Mouse (Mus musculus): ENCODE measurements around the gene Dcbld2. TPM values are rescaled to one million over a fixed set of nuclear protein-coding genes. Genes with fewer than 3 reads are reported as not detected.

Dcbld2 gene
- polyA plus RNA-seq (2015; fragmentation: Nextera tagmentation; extraction: Ambion mirVana) = 4.0 and 4.4 TPM in 2 replicates

DNA sequence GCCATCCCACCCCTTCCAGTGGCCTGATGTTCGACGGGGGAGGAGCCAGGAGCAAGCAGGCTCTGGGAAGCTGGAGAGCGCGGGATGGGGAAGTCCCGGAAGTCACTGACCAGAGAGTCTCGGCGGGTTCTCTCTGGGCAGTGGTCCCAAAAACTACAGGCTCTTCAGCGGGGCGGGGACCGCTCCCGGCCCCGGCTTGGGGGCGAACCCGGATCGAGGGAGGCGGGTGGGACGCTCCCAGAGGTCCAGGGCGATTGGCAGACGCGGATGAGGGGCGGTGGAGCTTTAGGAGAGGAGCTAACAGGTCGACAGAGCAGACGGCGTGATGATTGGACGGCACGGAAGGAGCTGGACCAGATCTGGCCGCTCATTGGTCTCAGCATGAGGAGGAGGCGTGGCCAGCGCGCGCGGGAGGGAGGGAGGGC is at the start of gene Dcbld2:
TSS of gene Dcbld2 (plus strand) at position 382 of the 425 bp plus-strand sequence.
- no peaks in the 10 kb centered on the region for H3K9me3 ChIP-seq (ENCODE audit: control insufficient read depth, low read length)
- peak; percentile 100 for ATAC-seq
- peak within 1 kb of the TSS; percentile 87 for H3K9ac ChIP-seq (replicated peaks; ENCODE audit: low read depth, low read length)
- peak within 1 kb of the TSS; percentile 99 for H3K4me3 ChIP-seq (replicated peaks; ENCODE audit: low read length)
- peak within 1 kb of the TSS; percentile 82 for H3K27ac ChIP-seq (ENCODE audit: low read length)
- H3K36me3 ChIP-seq (ENCODE audit: control insufficient read depth, insufficient read depth) = no peaks in the 10 kb centered on the region
- no peaks in the 10 kb centered on the region for H3K27me3 ChIP-seq (replicated peaks; ENCODE audit: control insufficient read depth, insufficient read depth, low read length)
- under 1% methylated on average over 32 of the region's 32 CpGs for WGBS
- peak within 1 kb of the TSS; percentile 60 for H3K4me2 ChIP-seq (ENCODE audit: low read length)
- H3K4me1 ChIP-seq (replicated peaks; ENCODE audit: control insufficient read depth, insufficient read depth, low read length) = peaks cover 7% of the 10 kb centered on the region

DNA sequence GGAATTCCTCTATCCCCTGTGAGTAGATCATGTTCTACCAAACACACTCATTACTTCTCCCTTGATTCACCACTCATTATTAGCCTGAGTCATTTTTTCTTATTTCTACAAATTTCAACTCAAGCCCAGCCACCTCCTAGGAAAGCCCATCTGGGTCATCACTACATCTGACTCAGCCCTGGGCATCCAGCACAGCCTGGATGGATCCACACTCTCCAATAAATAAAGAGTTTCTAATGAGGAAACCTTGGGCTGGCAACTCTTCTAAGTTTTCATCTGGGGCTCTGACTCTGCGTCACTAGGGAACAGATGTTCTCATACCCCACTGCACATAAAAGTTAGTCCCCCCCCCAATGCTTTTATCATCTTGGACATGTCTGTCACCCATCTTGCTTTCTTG is 31.1 kb upstream of the Dcbld2 start:
- H3K9me3 ChIP-seq (ENCODE audit: control insufficient read depth, low read length) = no peaks in the 10 kb centered on the region
- WGBS = 44% methylated on average over 1 of the region's 1 CpGs
- H3K9ac ChIP-seq (replicated peaks; ENCODE audit: low read depth, low read length) = no peak overlapping the region
- no peak overlapping the region for H3K4me2 ChIP-seq (ENCODE audit: low read length)
- no peak for ATAC-seq
- no peaks in the 10 kb centered on the region for H3K36me3 ChIP-seq (ENCODE audit: control insufficient read depth, insufficient read depth)
- H3K27ac ChIP-seq (ENCODE audit: low read length) = no peak overlapping the region
- no peak overlapping the region for H3K4me3 ChIP-seq (replicated peaks; ENCODE audit: low read length)
- H3K27me3 ChIP-seq (replicated peaks; ENCODE audit: control insufficient read depth, insufficient read depth, low read length) = no peaks in the 10 kb centered on the region
- no peaks in the 10 kb centered on the region for H3K4me1 ChIP-seq (replicated peaks; ENCODE audit: control insufficient read depth, insufficient read depth, low read length)

DNA sequence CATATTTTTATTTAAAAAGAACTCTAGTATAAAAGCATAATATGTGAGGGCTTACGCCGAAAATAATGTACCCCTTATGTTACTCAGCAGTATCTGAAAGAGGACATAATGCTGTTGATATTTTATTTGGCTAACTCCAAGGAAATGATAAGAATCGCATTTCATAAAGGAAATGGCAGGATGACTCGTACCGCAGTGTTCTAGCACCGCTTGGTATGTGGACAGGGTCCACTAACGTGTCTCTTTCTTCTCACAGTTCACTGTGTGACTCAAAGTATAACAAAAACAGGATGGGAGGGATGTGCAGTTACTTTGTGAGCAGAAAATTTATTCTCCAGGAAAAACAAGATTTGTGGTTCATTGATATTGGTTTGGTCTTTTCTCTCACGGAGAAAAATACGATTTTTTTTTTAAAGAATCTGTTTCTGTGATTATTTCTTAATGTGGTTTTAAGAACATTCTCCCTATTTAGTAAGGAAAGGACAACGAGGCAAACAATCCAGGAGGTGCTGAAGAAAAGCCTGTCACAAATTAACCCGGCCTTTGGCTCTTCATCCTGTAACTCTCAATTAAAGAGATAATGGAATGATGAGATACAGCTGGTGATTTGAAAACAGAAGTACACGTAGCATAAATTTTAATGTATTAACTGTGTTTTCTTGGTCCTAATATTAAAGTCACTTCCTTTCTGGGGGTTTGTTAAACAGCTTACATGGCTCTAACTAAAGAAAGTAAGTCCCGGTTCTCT is 30.3 kb upstream of the Dcbld2 start:
- ATAC-seq = no peak
- no peaks in the 10 kb centered on the region for H3K27me3 ChIP-seq (replicated peaks; ENCODE audit: control insufficient read depth, insufficient read depth, low read length)
- no peak overlapping the region for H3K4me2 ChIP-seq (ENCODE audit: low read length)
- H3K4me3 ChIP-seq (replicated peaks; ENCODE audit: low read length) = no peak overlapping the region
- WGBS = 68% methylated on average over 13 of the region's 13 CpGs
- no peak overlapping the region for H3K9ac ChIP-seq (replicated peaks; ENCODE audit: low read depth, low read length)
- H3K36me3 ChIP-seq (ENCODE audit: control insufficient read depth, insufficient read depth) = no peaks in the 10 kb centered on the region
- no peaks in the 10 kb centered on the region for H3K9me3 ChIP-seq (ENCODE audit: control insufficient read depth, low read length)
- H3K4me1 ChIP-seq (replicated peaks; ENCODE audit: control insufficient read depth, insufficient read depth, low read length) = no peaks in the 10 kb centered on the region
- H3K27ac ChIP-seq (ENCODE audit: low read length) = no peak overlapping the region

DNA sequence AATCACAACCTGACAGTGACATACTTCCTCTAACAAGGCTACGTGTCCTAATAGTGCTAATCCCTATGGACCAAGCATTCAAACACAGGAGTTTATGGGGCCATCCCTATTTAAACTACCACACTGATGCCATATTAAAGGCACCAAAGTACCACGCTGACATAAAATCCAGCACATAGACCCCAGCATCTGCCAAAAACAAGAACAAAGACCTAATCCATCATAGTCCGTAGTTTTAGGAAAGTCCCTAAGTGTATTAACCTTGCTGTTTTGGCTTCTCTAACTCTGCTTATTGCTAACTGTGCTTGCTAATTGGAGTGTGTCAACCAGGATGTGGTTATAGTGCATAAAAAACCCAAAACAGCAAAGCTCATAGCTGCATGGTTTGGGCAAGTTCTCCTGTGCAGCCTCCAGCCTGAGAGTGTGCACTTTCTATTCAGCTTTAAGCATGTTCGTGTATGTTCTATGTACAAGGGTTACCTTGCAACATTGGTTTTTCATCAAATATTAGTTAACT is 21.9 kb upstream of the Dcbld2 start:
- Histone ChIP-seq H3K36me3 (ENCODE audit: control insufficient read depth, insufficient read depth) (no peaks in the 10 kb centered on the region), H3K4me1 (replicated peaks; ENCODE audit: control insufficient read depth, insufficient read depth, low read length) (no peaks in the 10 kb centered on the region), H3K9ac (replicated peaks; ENCODE audit: low read depth, low read length) (no peak overlapping the region), H3K27ac (ENCODE audit: low read length) (no peak overlapping the region), H3K27me3 (replicated peaks; ENCODE audit: control insufficient read depth, insufficient read depth, low read length) (no peaks in the 10 kb centered on the region), H3K4me2 (ENCODE audit: low read length) (no peak overlapping the region), H3K9me3 (ENCODE audit: control insufficient read depth, low read length) (no peaks in the 10 kb centered on the region), H3K4me3 (replicated peaks; ENCODE audit: low read length) (no peak overlapping the region)
- ATAC-seq = no peak
- 87% methylated on average over 4 of the region's 4 CpGs for WGBS

DNA sequence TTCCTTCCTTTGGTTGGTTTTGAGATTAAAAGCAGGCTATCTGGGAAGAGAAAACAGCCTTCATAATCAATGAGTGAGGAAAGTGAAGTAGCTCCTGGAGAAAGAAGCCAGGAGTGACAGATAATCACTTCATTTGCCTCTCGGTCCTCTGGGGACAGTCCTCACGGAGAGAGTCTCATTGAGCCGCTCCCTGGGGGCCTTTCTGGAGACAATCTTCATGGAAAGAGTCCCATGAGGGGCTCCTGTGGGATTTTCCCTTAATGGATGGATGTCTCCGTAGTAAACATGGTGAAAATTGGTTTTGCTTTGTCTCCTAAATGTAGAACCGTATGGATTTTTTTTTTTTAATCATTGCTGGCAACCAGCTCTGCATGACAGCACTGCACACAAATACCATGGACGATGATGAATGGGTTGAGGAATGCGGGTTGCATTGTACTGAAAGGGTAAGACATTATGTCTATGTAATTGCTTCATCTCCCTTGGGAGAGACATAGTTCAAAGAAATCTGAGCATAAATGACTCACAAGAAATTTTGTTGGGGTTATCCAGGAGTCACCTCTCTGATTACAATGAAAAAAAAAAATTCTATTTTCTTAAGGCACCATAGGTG is 19.0 kb upstream of the Dcbld2 start:
- H3K9ac ChIP-seq (replicated peaks; ENCODE audit: low read depth, low read length) = no peak overlapping the region
- no peak overlapping the region for H3K4me3 ChIP-seq (replicated peaks; ENCODE audit: low read length)
- H3K4me1 ChIP-seq (replicated peaks; ENCODE audit: control insufficient read depth, insufficient read depth, low read length) = no peaks in the 10 kb centered on the region
- no peak for ATAC-seq
- H3K4me2 ChIP-seq (ENCODE audit: low read length) = no peak overlapping the region
- WGBS = 16% methylated on average over 7 of the region's 7 CpGs
- H3K27ac ChIP-seq (ENCODE audit: low read length) = no peak overlapping the region
- no peaks in the 10 kb centered on the region for H3K36me3 ChIP-seq (ENCODE audit: control insufficient read depth, insufficient read depth)
- H3K27me3 ChIP-seq (replicated peaks; ENCODE audit: control insufficient read depth, insufficient read depth, low read length) = no peaks in the 10 kb centered on the region
- no peaks in the 10 kb centered on the region for H3K9me3 ChIP-seq (ENCODE audit: control insufficient read depth, low read length)

DNA sequence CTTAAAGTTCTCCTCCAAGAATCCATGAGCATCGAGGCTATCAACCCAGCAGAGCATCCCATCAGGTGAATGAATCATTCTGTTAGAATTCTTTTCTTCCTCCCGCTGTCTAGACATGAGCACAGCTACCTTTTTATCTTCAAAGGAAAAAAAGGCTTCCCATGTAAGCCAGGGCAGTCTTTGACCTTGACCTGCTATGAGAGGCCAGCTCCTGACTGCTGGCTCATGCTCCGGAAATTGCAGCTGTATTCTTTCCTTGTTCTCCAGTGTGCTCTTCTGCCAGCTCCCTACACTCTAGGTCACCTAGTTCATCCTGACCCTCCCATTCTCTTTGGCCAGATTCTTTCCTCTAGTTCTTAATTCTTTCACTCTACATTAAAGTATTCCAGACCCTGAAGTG is 15.2 kb upstream of the Dcbld2 start:
- no peak overlapping the region for H3K9ac ChIP-seq (replicated peaks; ENCODE audit: low read depth, low read length)
- no peaks in the 10 kb centered on the region for H3K9me3 ChIP-seq (ENCODE audit: control insufficient read depth, low read length)
- WGBS = 95% methylated on average over 3 of the region's 3 CpGs
- H3K4me1 ChIP-seq (replicated peaks; ENCODE audit: control insufficient read depth, insufficient read depth, low read length) = no peaks in the 10 kb centered on the region
- no peak overlapping the region for H3K4me2 ChIP-seq (ENCODE audit: low read length)
- H3K4me3 ChIP-seq (replicated peaks; ENCODE audit: low read length) = no peak overlapping the region
- no peak for ATAC-seq
- H3K27me3 ChIP-seq (replicated peaks; ENCODE audit: control insufficient read depth, insufficient read depth, low read length) = no peaks in the 10 kb centered on the region
- no peaks in the 10 kb centered on the region for H3K36me3 ChIP-seq (ENCODE audit: control insufficient read depth, insufficient read depth)
- no peak overlapping the region for H3K27ac ChIP-seq (ENCODE audit: low read length)

DNA sequence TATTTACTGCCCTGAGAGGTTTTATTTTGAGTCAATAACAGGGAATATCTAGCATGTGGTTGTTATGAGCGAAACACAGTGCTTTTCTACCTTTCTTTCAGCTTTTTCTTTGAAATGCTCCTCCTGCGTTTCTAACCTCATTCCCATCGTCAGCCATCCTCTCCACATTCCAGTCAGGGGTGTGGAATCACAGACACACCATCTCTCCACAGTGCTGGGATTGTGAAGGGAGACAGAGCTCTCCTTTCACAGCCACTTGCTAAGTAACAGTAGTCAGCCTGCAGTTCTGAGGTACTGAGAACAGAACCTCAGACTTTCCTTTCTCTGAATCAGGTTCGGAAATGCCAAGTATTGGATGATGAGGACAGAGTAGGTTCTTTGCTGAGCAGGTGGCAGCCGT is 14.1 kb upstream of the Dcbld2 start:
- Histone ChIP-seq H3K4me3 (replicated peaks; ENCODE audit: low read length) (no peak overlapping the region), H3K36me3 (ENCODE audit: control insufficient read depth, insufficient read depth) (no peaks in the 10 kb centered on the region), H3K4me2 (ENCODE audit: low read length) (no peak overlapping the region), H3K27ac (ENCODE audit: low read length) (no peak overlapping the region), H3K27me3 (replicated peaks; ENCODE audit: control insufficient read depth, insufficient read depth, low read length) (no peaks in the 10 kb centered on the region), H3K4me1 (replicated peaks; ENCODE audit: control insufficient read depth, insufficient read depth, low read length) (no peaks in the 10 kb centered on the region), H3K9me3 (ENCODE audit: control insufficient read depth, low read length) (no peaks in the 10 kb centered on the region), H3K9ac (replicated peaks; ENCODE audit: low read depth, low read length) (no peak overlapping the region)
- no peak for ATAC-seq
- WGBS = 87% methylated on average over 5 of the region's 5 CpGs

DNA sequence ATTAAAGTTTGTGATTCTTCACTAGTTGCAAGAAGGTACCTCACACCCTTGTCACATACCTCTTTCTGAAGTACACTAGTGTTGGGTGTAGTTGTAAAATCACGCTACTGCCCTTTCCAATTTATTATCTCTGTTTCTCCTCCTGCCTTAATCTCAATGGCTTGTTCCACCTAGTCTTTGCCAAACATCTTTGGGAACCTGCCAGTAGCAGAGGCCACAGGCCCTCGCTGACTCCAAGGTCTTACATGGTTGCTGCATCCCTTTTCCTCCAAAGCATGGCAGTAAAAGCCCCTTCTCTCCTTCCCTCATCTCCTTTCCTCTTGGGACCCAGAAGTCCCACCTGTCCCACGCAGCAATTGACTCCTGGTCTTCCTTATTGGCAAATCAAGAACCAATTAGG is 9.6 kb upstream of the Dcbld2 start:
- Histone ChIP-seq H3K27ac (ENCODE audit: low read length) (no peak overlapping the region), H3K4me2 (ENCODE audit: low read length) (no peak overlapping the region), H3K4me3 (replicated peaks; ENCODE audit: low read length) (no peak overlapping the region), H3K36me3 (ENCODE audit: control insufficient read depth, insufficient read depth) (no peaks in the 10 kb centered on the region), H3K9ac (replicated peaks; ENCODE audit: low read depth, low read length) (no peak overlapping the region), H3K27me3 (replicated peaks; ENCODE audit: control insufficient read depth, insufficient read depth, low read length) (no peaks in the 10 kb centered on the region), H3K4me1 (replicated peaks; ENCODE audit: control insufficient read depth, insufficient read depth, low read length) (no peaks in the 10 kb centered on the region), H3K9me3 (ENCODE audit: control insufficient read depth, low read length) (no peaks in the 10 kb centered on the region)
- 88% methylated on average over 3 of the region's 3 CpGs for whole genome bisulfite sequencing
- no peak for ATAC-seq

DNA sequence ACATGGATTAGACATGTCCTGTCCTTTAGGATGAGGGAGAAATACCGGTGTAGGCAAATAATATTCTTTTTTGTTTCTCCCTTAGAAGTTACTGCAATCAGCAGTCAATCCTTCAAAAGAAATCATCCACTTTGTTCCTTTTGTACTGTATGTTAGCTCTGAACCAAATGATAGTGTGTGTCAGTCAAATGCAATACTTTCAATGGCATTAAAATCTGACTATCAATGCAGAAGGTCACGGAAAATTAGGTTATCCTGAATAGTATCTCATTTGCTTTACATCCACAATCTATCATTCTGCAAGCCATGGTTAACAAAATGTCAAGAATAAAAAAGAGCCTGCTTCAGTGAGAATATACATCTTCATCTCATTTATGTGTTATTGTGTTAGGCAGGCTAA is 7.2 kb upstream of the Dcbld2 start:
- peak; percentile 55 for ATAC-seq
- no peaks in the 10 kb centered on the region for H3K9me3 ChIP-seq (ENCODE audit: control insufficient read depth, low read length)
- no peaks in the 10 kb centered on the region for H3K27me3 ChIP-seq (replicated peaks; ENCODE audit: control insufficient read depth, insufficient read depth, low read length)
- no peak overlapping the region for H3K4me3 ChIP-seq (replicated peaks; ENCODE audit: low read length)
- 63% methylated on average over 2 of the region's 2 CpGs for WGBS
- H3K36me3 ChIP-seq (ENCODE audit: control insufficient read depth, insufficient read depth) = no peaks in the 10 kb centered on the region
- H3K27ac ChIP-seq (ENCODE audit: low read length) = no peak overlapping the region
- no peak overlapping the region for H3K9ac ChIP-seq (replicated peaks; ENCODE audit: low read depth, low read length)
- H3K4me1 ChIP-seq (replicated peaks; ENCODE audit: control insufficient read depth, insufficient read depth, low read length) = no peaks in the 10 kb centered on the region
- no peak overlapping the region for H3K4me2 ChIP-seq (ENCODE audit: low read length)

All from forebrain, embryonic 16.5 days (tissue).